Mouse (Mus musculus): ENCODE data around the gene Rgs13.

GRCm38 (mm10) chr1:144152526-144152925 is 24.6 kb downstream of the Rgs13 start:
- TF ChIP-seq GATA1 (IDR thresholded peaks at IDR 0.05; ENCODE audit: low read length) = no peak
- no peak for TF ChIP-seq TAL1 (IDR thresholded peaks at IDR 0.05; ENCODE audit: low read length)

Data from erythroblast, embryonic 14.5 days (primary cell).